Mouse (Mus musculus) E14TG2a.4 (cell line): ENCODE measurements around the gene E130114P18Rik.

Experiments used
- CTCF ChIP-seq: conservative IDR thresholded peaks from 2 replicates; pipeline ENCODE4 v1.5.1; 2014; ENCODE audit warnings: low read length
- NANOG ChIP-seq: IDR thresholded peaks from 2 replicates; pipeline ENCODE4 v1.6.1; 2014; ENCODE audit warnings: borderline replicate concordance, low read length, mixed read lengths
- POU5F1 ChIP-seq: IDR thresholded peaks from 2 replicates; pipeline ENCODE4 v1.6.1; 2014; ENCODE audit warnings: low read length, borderline replicate concordance

GRCm38 (mm10) chr4:97618668-97619373 is 159.1 kb downstream of the E130114P18Rik start:
- TF ChIP-seq CTCF (no peak), POU5F1 (no peak), NANOG (no peak)
